8 mouse cellular contexts compared by ENCODE assay signal in genomic region chr10:64086183-64086566, GRCm38 (mm10). TPM values are rescaled to one million over a fixed set of nuclear protein-coding genes. Genes with fewer than 3 reads are reported as not detected.
DNase-seq lines count a peak whose midpoint lies in the region; ATAC-seq and TF ChIP-seq lines count a peak whose summit lies in the region.

No protein-coding gene starts in this region.

- H3K9ac ChIP-seq in lung, embryonic 14.5 days, result no peak overlapping the region; the same call in 1 of the 2 replicates
- H3K9ac ChIP-seq in forebrain, embryonic 15.5 days (replicated peaks), result peak overlapping the region; percentile 66
- no peak overlapping the region for H3K9ac ChIP-seq in intestine, embryonic 16.5 days (ENCODE audit: low read depth, low read length)
- H3K9ac ChIP-seq in stomach, embryonic 14.5 days (replicated peaks; ENCODE audit: low read depth, low read length), result no peak overlapping the region

- no peaks in the 10 kb centered on the region for H3K36me3 ChIP-seq in lung, embryonic 14.5 days (ENCODE audit: insufficient read depth)
- no peaks in the 10 kb centered on the region for H3K36me3 ChIP-seq in forebrain, embryonic 15.5 days
- H3K36me3 ChIP-seq in intestine, embryonic 16.5 days (ENCODE audit: control insufficient read depth, insufficient read depth, low read length), result no peaks in the 10 kb centered on the region
- H3K36me3 ChIP-seq in stomach, embryonic 14.5 days (ENCODE audit: control insufficient read depth, insufficient read depth, low read length), result no peaks in the 10 kb centered on the region

- H3K4me1 ChIP-seq in lung, embryonic 14.5 days (ENCODE audit: insufficient read depth), result no peaks in the 10 kb centered on the region
- H3K4me1 ChIP-seq in forebrain, embryonic 15.5 days, result peaks cover 47% of the 10 kb centered on the region
- H3K4me1 ChIP-seq in intestine, embryonic 16.5 days (ENCODE audit: control insufficient read depth, insufficient read depth, low read length), result no peaks in the 10 kb centered on the region
- 0 out of 2 replicates have a peak, but pooled peaks cover 3% of the 10 kb centered on the region for H3K4me1 ChIP-seq in stomach, embryonic 14.5 days (ENCODE audit: control insufficient read depth, insufficient read depth, low read length)

- H3K27ac ChIP-seq in lung, embryonic 14.5 days (ENCODE audit: low read depth), result no peak overlapping the region
- no peak overlapping the region; the same call in 1 of the 2 replicates for H3K27ac ChIP-seq in forebrain, embryonic 15.5 days (replicated peaks)
- peak overlapping the region; percentile 28; the same call in 1 of the 2 replicates for H3K27ac ChIP-seq in intestine, embryonic 16.5 days (ENCODE audit: low read length)
- H3K27ac ChIP-seq in stomach, embryonic 14.5 days (ENCODE audit: low read length), result 0 out of 2 replicates have a peak overlapping the region, but pooled peaks have one; percentile 21

- no peak for DNase-seq in lung, embryonic 14.5 days
- no peak for DNase-seq in lung, adult 18-20 months
- no peak for DNase-seq in thymus, postnatal 4 days
- DNase-seq in urinary bladder, postnatal 14 days (ENCODE audit: low spot score), result no peak
- DNase-seq in kidney, adult 11 months, result no peak

- TF ChIP-seq CTCF in lung, embryonic 14.5 days (IDR thresholded peaks at IDR 0.05; ENCODE audit: low read depth), result no peak

- no peak for ATAC-seq in lung, embryonic 14.5 days (ENCODE audit: insufficient read depth)
- no peak for ATAC-seq in forebrain, embryonic 15.5 days (replicated peaks)
- ATAC-seq in intestine, embryonic 16.5 days, result no peak
- no peak for ATAC-seq in stomach, embryonic 14.5 days (ENCODE audit: insufficient number of reproducible peaks, insufficient read depth, low FRiP score, low read depth)

- H3K4me3 ChIP-seq in lung, embryonic 14.5 days (ENCODE audit: low read depth, low read length), result no peak overlapping the region
- peak overlapping the region; percentile 53 for H3K4me3 ChIP-seq in forebrain, embryonic 15.5 days
- no peak overlapping the region for H3K4me3 ChIP-seq in intestine, embryonic 16.5 days (ENCODE audit: low read length)
- 0 out of 2 replicates have a peak overlapping the region, but pooled peaks have one; percentile 1 for H3K4me3 ChIP-seq in stomach, embryonic 14.5 days (ENCODE audit: low read depth, low read length)

- no peaks in the 10 kb centered on the region for H3K9me3 ChIP-seq in lung, embryonic 14.5 days (ENCODE audit: low read depth, low read length)
- no peaks in the 10 kb centered on the region for H3K9me3 ChIP-seq in forebrain, embryonic 15.5 days
- no peaks in the 10 kb centered on the region for H3K9me3 ChIP-seq in intestine, embryonic 16.5 days (ENCODE audit: control insufficient read depth, low read length)
- no peaks in the 10 kb centered on the region for H3K9me3 ChIP-seq in stomach, embryonic 14.5 days (ENCODE audit: control insufficient read depth, low read depth, low read length)

- peak overlapping the region; percentile 63 for H3K4me2 ChIP-seq in lung, embryonic 14.5 days
- peak overlapping the region; percentile 88 for H3K4me2 ChIP-seq in forebrain, embryonic 15.5 days (replicated peaks)
- H3K4me2 ChIP-seq in intestine, embryonic 16.5 days (ENCODE audit: low read depth, low read length), result 0 out of 2 replicates have a peak overlapping the region, but pooled peaks have one; percentile 16
- peak overlapping the region; percentile 2; the same call in 1 of the 2 replicates for H3K4me2 ChIP-seq in stomach, embryonic 14.5 days (replicated peaks; ENCODE audit: low read depth, low read length)

- H3K27me3 ChIP-seq in lung, embryonic 14.5 days (ENCODE audit: insufficient read depth, low read length), result peaks cover 15% of the 10 kb centered on the region
- H3K27me3 ChIP-seq in forebrain, embryonic 15.5 days, result peaks cover 7% of the 10 kb centered on the region; the same call in 1 of the 2 replicates
- H3K27me3 ChIP-seq in intestine, embryonic 16.5 days (replicated peaks; ENCODE audit: control insufficient read depth, insufficient read depth, low read length), result peaks cover 11% of the 10 kb centered on the region; the same call in 1 of the 2 replicates
- 0 out of 2 replicates have a peak, but pooled peaks cover 8% of the 10 kb centered on the region for H3K27me3 ChIP-seq in stomach, embryonic 14.5 days (ENCODE audit: control insufficient read depth, insufficient read depth, low read length)

- WGBS in lung, embryonic 14.5 days, result 49% methylated on average over 16 of the region's 16 CpGs
- 59% methylated on average over 16 of the region's 16 CpGs for WGBS in forebrain, embryonic 15.5 days
- WGBS in intestine, embryonic 16.5 days, result 53% methylated on average over 16 of the region's 16 CpGs
- 60% methylated on average over 16 of the region's 16 CpGs for whole genome bisulfite sequencing in stomach, embryonic 14.5 days

RNA-seq across cellular contexts. Expression of gene Lrrtm3, which starts 3.9 kb away (rescaled TPM):
- 2.6 and 3.3 TPM in 2 replicates for polyA plus RNA-seq in lung, embryonic 14.5 days (2014; fragmentation: Nextera tagmentation; extraction: Ambion mirVana)
- 23.8 and 25.0 TPM in 2 replicates for polyA plus RNA-seq in forebrain, embryonic 15.5 days (2015; fragmentation: Nextera tagmentation; extraction: Ambion mirVana)
- polyA plus RNA-seq in intestine, embryonic 16.5 days (2015; fragmentation: Nextera tagmentation; extraction: Ambion mirVana), result 3.0 and 3.7 TPM in 2 replicates
- 5.2 and 7.1 TPM in 2 replicates for polyA plus RNA-seq in stomach, embryonic 14.5 days (2014; fragmentation: Nextera tagmentation; extraction: Ambion mirVana)

Comparison
In these comparisons a context has a peak if more than half of its experiments do, and no peak if none do; other contexts are left out.
1. H3K27ac ChIP-seq: peak in intestine, embryonic 16.5 days (single experiment) and stomach, embryonic 14.5 days (single experiment); none in lung, embryonic 14.5 days (single experiment) and forebrain, embryonic 15.5 days (single experiment).
2. H3K4me2 ChIP-seq: peak in every context shown above with its lines; median percentile 88 in forebrain, embryonic 15.5 days; 63 in lung, embryonic 14.5 days; 16 in intestine, embryonic 16.5 days; 2 in stomach, embryonic 14.5 days.
3. H3K4me3 ChIP-seq: peak in forebrain, embryonic 15.5 days (single experiment) and stomach, embryonic 14.5 days (single experiment); none in lung, embryonic 14.5 days (single experiment) and intestine, embryonic 16.5 days (single experiment).